Comparison of ENCODE assay signal across 9 mouse cellular contexts in the genomic region with DNA sequence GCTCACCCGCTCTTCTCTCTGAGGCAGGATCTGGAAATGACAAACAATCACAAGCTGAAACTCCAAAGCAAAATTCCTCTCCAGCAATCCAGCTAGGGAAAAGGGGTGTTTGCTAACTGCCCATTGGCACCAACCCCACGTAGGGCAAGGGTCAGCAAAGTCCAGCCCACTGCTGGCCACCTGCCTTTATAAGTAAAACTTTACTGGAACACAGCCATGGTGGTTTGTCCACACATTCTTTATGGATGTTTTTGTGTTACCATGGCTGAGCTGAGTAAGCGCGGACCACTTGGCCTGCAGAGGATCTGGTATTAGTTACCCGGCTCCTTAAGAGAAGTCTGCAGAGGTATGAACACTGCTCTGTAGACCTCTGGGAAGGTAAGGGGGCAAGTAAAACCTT.
A peak's percentile ranks its signal among the peaks of the same experiment; 100 is the strongest.
DNase-seq lines count a peak whose midpoint lies in the region; ATAC-seq and TF ChIP-seq lines count a peak whose summit lies in the region.
"Had no signal": no experiment of that assay in that cellular context is flagged by ENCODE, and none has a peak within 500 bp of the region (broad histone marks: within the 10 kb centered on the region; RNA-seq: fewer than 3 reads in every experiment).

No protein-coding gene starts in this region.

- 0 out of 2 replicates have a peak, but pooled peaks have one; percentile 34 for ATAC-seq in neural tube, embryonic 13.5 days (ENCODE audit: low read depth)
- peak; percentile 61 for ATAC-seq in hindbrain, embryonic 16.5 days
- ATAC-seq in intestine, embryonic 16.5 days = no peak
- ATAC-seq: intestine, postnatal 0 days had no signal

- H3K27me3 ChIP-seq in heart, adult 2 months (ENCODE audit: control insufficient read depth, insufficient read depth, low read length) = no peaks in the 10 kb centered on the region
- H3K27me3 ChIP-seq in heart, embryonic 10.5 days (ENCODE audit: insufficient read depth, poor library complexity, severe bottlenecking) = no peaks in the 10 kb centered on the region
- no peaks in the 10 kb centered on the region for H3K27me3 ChIP-seq in neural tube, embryonic 13.5 days
- no peaks in the 10 kb centered on the region for H3K27me3 ChIP-seq in hindbrain, embryonic 16.5 days (replicated peaks; ENCODE audit: control insufficient read depth, insufficient read depth, low read length)
- no peaks in the 10 kb centered on the region for H3K27me3 ChIP-seq in intestine, embryonic 16.5 days (replicated peaks; ENCODE audit: control insufficient read depth, insufficient read depth, low read length)

- H3K9me3 ChIP-seq in heart, embryonic 10.5 days = no peaks in the 10 kb centered on the region
- peaks cover 6% of the 10 kb centered on the region; the same call in 1 of the 2 replicates for H3K9me3 ChIP-seq in neural tube, embryonic 13.5 days
- H3K9me3 ChIP-seq in hindbrain, embryonic 16.5 days (ENCODE audit: control insufficient read depth, low read length) = no peaks in the 10 kb centered on the region
- no peaks in the 10 kb centered on the region for H3K9me3 ChIP-seq in intestine, embryonic 16.5 days (ENCODE audit: control insufficient read depth, low read length)

- H3K36me3 ChIP-seq in heart, adult 2 months (ENCODE audit: control insufficient read depth, insufficient read depth, low read length) = peaks cover 57% of the 10 kb centered on the region
- H3K36me3 ChIP-seq in heart, embryonic 10.5 days = peaks cover 45% of the 10 kb centered on the region
- peaks cover 52% of the 10 kb centered on the region for H3K36me3 ChIP-seq in neural tube, embryonic 13.5 days
- peaks cover 13% of the 10 kb centered on the region for H3K36me3 ChIP-seq in hindbrain, embryonic 16.5 days (ENCODE audit: control insufficient read depth, insufficient read depth, low read length)
- peaks cover 6% of the 10 kb centered on the region; the same call in 1 of the 2 replicates for H3K36me3 ChIP-seq in intestine, embryonic 16.5 days (ENCODE audit: control insufficient read depth, insufficient read depth, low read length)

- peak overlapping the region; percentile 89 for H3K27ac ChIP-seq in heart, adult 2 months
- no peak overlapping the region for H3K27ac ChIP-seq in heart, embryonic 10.5 days
- H3K27ac ChIP-seq in neural tube, embryonic 13.5 days (replicated peaks) = peak overlapping the region; percentile 54; the same call in 1 of the 2 replicates
- H3K27ac ChIP-seq in hindbrain, embryonic 16.5 days (ENCODE audit: low read depth, low read length) = peak overlapping the region; percentile 31; the same call in 1 of the 2 replicates
- H3K27ac ChIP-seq in intestine, embryonic 16.5 days (ENCODE audit: low read length) = no peak overlapping the region

- no peak for TF ChIP-seq CTCF in heart, adult 2 months (IDR thresholded peaks at IDR 0.05)

- H3K4me3 ChIP-seq in heart, adult 2 months = no peak overlapping the region
- H3K4me3 ChIP-seq in heart, embryonic 10.5 days = no peak overlapping the region
- no peak overlapping the region for H3K4me3 ChIP-seq in neural tube, embryonic 13.5 days
- no peak overlapping the region for H3K4me3 ChIP-seq in hindbrain, embryonic 16.5 days (ENCODE audit: low read length)
- H3K4me3 ChIP-seq in intestine, embryonic 16.5 days (ENCODE audit: low read length) = no peak overlapping the region

- DNase-seq in heart, adult 2 months = peak in 1 of 2 experiments; percentile 58
- no peak for DNase-seq in heart, embryonic 10.5 days (ENCODE audit: low spot score)
- no peak for DNase-seq in neural tube, embryonic 10.5 days (ENCODE audit: extremely low spot score, low spot score)
- peak; percentile 35 for DNase-seq in lung, postnatal 25 days (ENCODE audit: low spot score)
- DNase-seq in urinary bladder, postnatal 4 days (ENCODE audit: low spot score in 2 of 2) = no peak

- intact Hi-C loops in heart, adult 2 months (cut with DNase I) = no loop called here

- no peak overlapping the region for H3K4me2 ChIP-seq in neural tube, embryonic 13.5 days
- H3K4me2 ChIP-seq in hindbrain, embryonic 16.5 days (ENCODE audit: low read length) = no peak overlapping the region
- H3K4me2 ChIP-seq in intestine, embryonic 16.5 days (ENCODE audit: low read depth, low read length) = no peak overlapping the region

- WGBS in heart, adult 2 months = 26% methylated on average over 5 of the region's 5 CpGs
- 91% methylated on average over 5 of the region's 5 CpGs for WGBS in heart, embryonic 10.5 days
- 69% methylated on average over 5 of the region's 5 CpGs for WGBS in neural tube, embryonic 13.5 days
- 63% methylated on average over 5 of the region's 5 CpGs for WGBS in hindbrain, embryonic 16.5 days
- 90% methylated on average over 5 of the region's 5 CpGs for WGBS in intestine, embryonic 16.5 days

- no peak for TF ChIP-seq POLR2A in heart, adult 2 months (IDR thresholded peaks at IDR 0.05; ENCODE audit: insufficient read depth, low read depth, low read length)

- H3K9ac ChIP-seq in heart, adult 2 months (ENCODE audit: low read depth, low read length) = no peak overlapping the region
- no peak overlapping the region for H3K9ac ChIP-seq in neural tube, embryonic 13.5 days
- H3K9ac ChIP-seq in hindbrain, embryonic 16.5 days (ENCODE audit: low read depth, low read length) = no peak overlapping the region
- no peak overlapping the region for H3K9ac ChIP-seq in intestine, embryonic 16.5 days (ENCODE audit: low read depth, low read length)

- no peak for TF ChIP-seq EP300 in heart, adult 2 months (IDR thresholded peaks at IDR 0.05; ENCODE audit: insufficient read depth, low read depth, low read length)

- no peaks in the 10 kb centered on the region for H3K79me2 ChIP-seq in heart, adult 2 months (replicated peaks; ENCODE audit: control insufficient read depth, insufficient read depth, low read length)

- H3K4me1 ChIP-seq in heart, adult 2 months (ENCODE audit: control insufficient read depth, insufficient read depth, low read length) = peaks cover 34% of the 10 kb centered on the region
- peaks cover 43% of the 10 kb centered on the region for H3K4me1 ChIP-seq in heart, embryonic 10.5 days
- H3K4me1 ChIP-seq in neural tube, embryonic 13.5 days (replicated peaks) = peaks cover 25% of the 10 kb centered on the region
- H3K4me1 ChIP-seq in hindbrain, embryonic 16.5 days (ENCODE audit: control insufficient read depth, insufficient read depth, low read depth, low read length) = peaks cover 7% of the 10 kb centered on the region
- H3K4me1 ChIP-seq in intestine, embryonic 16.5 days (ENCODE audit: control insufficient read depth, insufficient read depth, low read length) = peaks cover 6% of the 10 kb centered on the region; the same call in 1 of the 2 replicates

Comparison
In these comparisons a context has a peak if more than half of its experiments do, and no peak if none do; other contexts are left out.
1. H3K27ac ChIP-seq: peak in heart, adult 2 months (single experiment), neural tube, embryonic 13.5 days (single experiment) and hindbrain, embryonic 16.5 days (single experiment); none in heart, embryonic 10.5 days (single experiment) and intestine, embryonic 16.5 days (single experiment).